8 mouse cellular contexts compared by ENCODE assay signal in genomic region chr8:102553348-102553935, GRCm38 (mm10).
DNase-seq lines count a peak whose midpoint lies in the region; ATAC-seq lines count a peak whose summit lies in the region.

No protein-coding gene starts in this region.

- no peak overlapping the region for H3K9ac ChIP-seq in heart, embryonic 16.5 days (ENCODE audit: low read length)

- intact Hi-C loops in left cerebral cortex, postnatal 25 days (cut with DNase I), result loop anchor here (1.0 kb wide), 1 partner anchor 65 kb away; no protein-coding TSS in a partner anchor

- H3K36me3 ChIP-seq in heart, embryonic 16.5 days (ENCODE audit: control insufficient read depth, insufficient read depth), result no peaks in the 10 kb centered on the region

- H3K27me3 ChIP-seq in heart, embryonic 16.5 days (ENCODE audit: control insufficient read depth, insufficient read depth, low read length), result no peaks in the 10 kb centered on the region

- DNase-seq in heart, adult 18-20 months, result no peak
- DNase-seq in brain, embryonic 18.5 days (ENCODE audit: low read depth, low spot score), result peak; percentile 64
- DNase-seq in heart, postnatal 4 days, result peak; percentile 26
- DNase-seq in left cerebral cortex, postnatal 25 days (ENCODE audit: low spot score in 2 of 2), result peak; percentile 42 to 85
- no peak for DNase-seq in gastrocnemius, adult 8-10 months (ENCODE audit: low spot score in 2 of 2)
- DNase-seq in spleen, postnatal 4 days (ENCODE audit: low spot score in 2 of 2), result no peak
- no peak for DNase-seq in cerebellum, adult 8-10 months

- peak; percentile 73 for ATAC-seq in heart, embryonic 16.5 days (replicated peaks; ENCODE audit: extremely low read depth, insufficient read depth, low FRiP score)

- H3K4me3 ChIP-seq in heart, embryonic 16.5 days (ENCODE audit: low read length), result no peak overlapping the region

- H3K9me3 ChIP-seq in heart, embryonic 16.5 days (replicated peaks; ENCODE audit: control insufficient read depth, low read length), result no peaks in the 10 kb centered on the region

- peaks cover 15% of the 10 kb centered on the region for H3K4me1 ChIP-seq in heart, embryonic 16.5 days (ENCODE audit: control insufficient read depth, insufficient read depth, low read length)

- 14% methylated on average over 9 of the region's 9 CpGs for WGBS in heart, embryonic 16.5 days

- H3K27ac ChIP-seq in heart, embryonic 16.5 days (ENCODE audit: low read length), result peak overlapping the region; percentile 80

- peak overlapping the region; percentile 31; the same call in 1 of the 2 replicates for H3K4me2 ChIP-seq in heart, embryonic 16.5 days (ENCODE audit: low read depth, low read length)

Comparison
In these comparisons a context has a peak if more than half of its experiments do, and no peak if none do; other contexts are left out.
1. DNase-seq: peak in brain, embryonic 18.5 days (single experiment), heart, postnatal 4 days (single experiment) and left cerebral cortex, postnatal 25 days (2 of 2); none in heart, adult 18-20 months (0 of 2), gastrocnemius, adult 8-10 months (0 of 2), spleen, postnatal 4 days (0 of 2) and cerebellum, adult 8-10 months (single experiment).